Mouse (Mus musculus): ENCODE data around the gene Cenpb. TPM values are rescaled to one million over a fixed set of nuclear protein-coding genes. Genes with fewer than 3 reads are reported as not detected.
A peak's percentile ranks its signal among the peaks of the same experiment; 100 is the strongest.

Gene Cenpb
- polyA plus RNA-seq, 1 experiment from 2014 or later, result 9.7 TPM

GRCm38 (mm10) chr2:131132111-131132888 lies 47.6 kb downstream of the Cenpb start:
- Histone ChIP-seq H3K9me3 (replicated peaks; ENCODE audit: control insufficient read depth, low read length) (no peaks in the 10 kb centered on the region), H3K4me3 (ENCODE audit: low read depth, low read length) (no peak overlapping the region), H3K4me1 (ENCODE audit: control insufficient read depth, insufficient read depth, low read length) (peaks cover 3% of the 10 kb centered on the region; the same call in 1 of the 2 replicates), H3K9ac (ENCODE audit: low read length) (no peak overlapping the region), H3K27ac (ENCODE audit: low read depth, low read length) (no peak overlapping the region), H3K36me3 (ENCODE audit: control insufficient read depth, insufficient read depth, low read length) (no peaks in the 10 kb centered on the region), H3K4me2 (ENCODE audit: low read length) (no peak overlapping the region), H3K27me3 (replicated peaks; ENCODE audit: control insufficient read depth, insufficient read depth, low read length) (no peaks in the 10 kb centered on the region)
- DNase-seq (ENCODE audit: low spot score) (no peak), ATAC-seq (no peak)
- WGBS, result 83% methylated on average over 10 of the region's 10 CpGs

- Histone ChIP-seq H3K27me3 (replicated peaks; ENCODE audit: control insufficient read depth, insufficient read depth, low read length) (no peaks in the 10 kb centered on the region), H3K4me2 (ENCODE audit: low read length) (no peak overlapping the region)
- 86% methylated on average over 2 of the region's 2 CpGs for WGBS
Measured at GRCm38 (mm10) chr2:131130849-131131248, 49.0 kb downstream of the Cenpb start.

GRCm38 (mm10) chr2:131129836-131130235 lies 50.0 kb downstream of the Cenpb start:
- Histone ChIP-seq H3K4me3 (ENCODE audit: low read depth, low read length) (no peak overlapping the region), H3K9ac (ENCODE audit: low read length) (no peak overlapping the region), H3K4me1 (ENCODE audit: control insufficient read depth, insufficient read depth, low read length) (peaks cover 7% of the 10 kb centered on the region; the same call in 1 of the 2 replicates), H3K36me3 (ENCODE audit: control insufficient read depth, insufficient read depth, low read length) (no peaks in the 10 kb centered on the region), H3K4me2 (ENCODE audit: low read length) (no peak overlapping the region), H3K9me3 (replicated peaks; ENCODE audit: control insufficient read depth, low read length) (no peaks in the 10 kb centered on the region), H3K27me3 (replicated peaks; ENCODE audit: control insufficient read depth, insufficient read depth, low read length) (no peaks in the 10 kb centered on the region), H3K27ac (ENCODE audit: low read depth, low read length) (no peak overlapping the region)
- 83% methylated on average over 5 of the region's 5 CpGs for WGBS
- no peak for ATAC-seq
- DNase-seq (ENCODE audit: low spot score), result no peak

More at GRCm38 (mm10) chr2:131130849-131131248, 49.0 kb downstream of the Cenpb start:
- no peak overlapping the region for H3K9ac ChIP-seq (ENCODE audit: low read length)
- peaks cover 7% of the 10 kb centered on the region; the same call in 1 of the 2 replicates for H3K4me1 ChIP-seq (ENCODE audit: control insufficient read depth, insufficient read depth, low read length)
- no peak overlapping the region for H3K4me3 ChIP-seq (ENCODE audit: low read depth, low read length)
- H3K9me3 ChIP-seq (replicated peaks; ENCODE audit: control insufficient read depth, low read length), result no peaks in the 10 kb centered on the region
- ATAC-seq (no peak), DNase-seq (ENCODE audit: low spot score) (no peak)
- no peaks in the 10 kb centered on the region for H3K36me3 ChIP-seq (ENCODE audit: control insufficient read depth, insufficient read depth, low read length)
- H3K27ac ChIP-seq (ENCODE audit: low read depth, low read length), result no peak overlapping the region

- H3K27ac ChIP-seq (ENCODE audit: low read depth, low read length), result no peak overlapping the region
- H3K9me3 ChIP-seq (replicated peaks; ENCODE audit: control insufficient read depth, low read length), result no peaks in the 10 kb centered on the region
- no peak for DNase-seq (ENCODE audit: low spot score)
- H3K27me3 ChIP-seq (replicated peaks; ENCODE audit: control insufficient read depth, insufficient read depth, low read length), result no peaks in the 10 kb centered on the region
- H3K9ac ChIP-seq (ENCODE audit: low read length), result no peak overlapping the region
- WGBS, result 77% methylated on average over 3 of the region's 3 CpGs
- H3K36me3 ChIP-seq (ENCODE audit: control insufficient read depth, insufficient read depth, low read length), result no peaks in the 10 kb centered on the region
- ATAC-seq, result no peak
- no peak overlapping the region for H3K4me3 ChIP-seq (ENCODE audit: low read depth, low read length)
- peaks cover 7% of the 10 kb centered on the region; the same call in 1 of the 2 replicates for H3K4me1 ChIP-seq (ENCODE audit: control insufficient read depth, insufficient read depth, low read length)
- no peak overlapping the region for H3K4me2 ChIP-seq (ENCODE audit: low read length)
Measured at GRCm38 (mm10) chr2:131128636-131129157, 51.2 kb downstream of the Cenpb start.

- no peak overlapping the region for H3K27ac ChIP-seq (ENCODE audit: low read depth, low read length)
- DNase-seq (ENCODE audit: low spot score) (no peak), ATAC-seq (no peak)
- 92% methylated on average over 5 of the region's 5 CpGs for WGBS
- no peak overlapping the region for H3K4me2 ChIP-seq (ENCODE audit: low read length)
- H3K4me1 ChIP-seq (ENCODE audit: control insufficient read depth, insufficient read depth, low read length), result peaks cover 7% of the 10 kb centered on the region; the same call in 1 of the 2 replicates
- no peak overlapping the region for H3K9ac ChIP-seq (ENCODE audit: low read length)
- H3K4me3 ChIP-seq (ENCODE audit: low read depth, low read length), result no peak overlapping the region
- no peaks in the 10 kb centered on the region for H3K9me3 ChIP-seq (replicated peaks; ENCODE audit: control insufficient read depth, low read length)
- H3K27me3 ChIP-seq (replicated peaks; ENCODE audit: control insufficient read depth, insufficient read depth, low read length), result no peaks in the 10 kb centered on the region
- no peaks in the 10 kb centered on the region for H3K36me3 ChIP-seq (ENCODE audit: control insufficient read depth, insufficient read depth, low read length)
Measured at GRCm38 (mm10) chr2:131128211-131128610, 51.7 kb downstream of the Cenpb start.

- H3K9ac ChIP-seq (ENCODE audit: low read length), result peak within 1 kb of the TSS; percentile 58
- peak within 1 kb of the TSS; percentile 32 for H3K4me3 ChIP-seq (ENCODE audit: low read depth, low read length)
- H3K9me3 ChIP-seq (replicated peaks; ENCODE audit: control insufficient read depth, low read length), result no peaks in the 10 kb centered on the region
- H3K36me3 ChIP-seq (ENCODE audit: control insufficient read depth, insufficient read depth, low read length), result no peaks in the 10 kb centered on the region
- 3% methylated on average over 28 of the region's 28 CpGs for WGBS
- DNase-seq (ENCODE audit: low spot score) (peak; percentile 22), ATAC-seq (peak; percentile 85)
- peak within 1 kb of the TSS; percentile 69 for H3K4me2 ChIP-seq (ENCODE audit: low read length)
- peaks cover 7% of the 10 kb centered on the region; the same call in 1 of the 2 replicates for H3K4me1 ChIP-seq (ENCODE audit: control insufficient read depth, insufficient read depth, low read length)
- no peak within 1 kb of the TSS for H3K27ac ChIP-seq (ENCODE audit: low read depth, low read length)
- H3K27me3 ChIP-seq (replicated peaks; ENCODE audit: control insufficient read depth, insufficient read depth, low read length), result no peaks in the 10 kb centered on the region
Measured at GRCm38 (mm10) chr2:131127161-131127730, 52.6 kb downstream of the Cenpb start, which contains the start of gene Hspa12b. Gene Hspa12b, plus strand, starts transcription at chr2:131127280.

- Histone ChIP-seq H3K4me1 (ENCODE audit: control insufficient read depth, insufficient read depth, low read length) (peaks cover 7% of the 10 kb centered on the region; the same call in 1 of the 2 replicates), H3K27ac (ENCODE audit: low read depth, low read length) (no peak overlapping the region), H3K27me3 (replicated peaks; ENCODE audit: control insufficient read depth, insufficient read depth, low read length) (no peaks in the 10 kb centered on the region), H3K9me3 (replicated peaks; ENCODE audit: control insufficient read depth, low read length) (no peaks in the 10 kb centered on the region), H3K9ac (ENCODE audit: low read length) (no peak overlapping the region; the same call in 1 of the 2 replicates), H3K4me2 (ENCODE audit: low read length) (no peak overlapping the region), H3K4me3 (ENCODE audit: low read depth, low read length) (no peak overlapping the region), H3K36me3 (ENCODE audit: control insufficient read depth, insufficient read depth, low read length) (no peaks in the 10 kb centered on the region)
- 48% methylated on average over 9 of the region's 9 CpGs for WGBS
- no peak for ATAC-seq
- no peak for DNase-seq (ENCODE audit: low spot score)
Measured at GRCm38 (mm10) chr2:131125964-131126815, 53.7 kb downstream of the Cenpb start.
